Mouse (Mus musculus): Measurements from ENCODE around the gene Prrt1. TPM values are rescaled to one million over a fixed set of nuclear protein-coding genes. Genes with fewer than 3 reads are reported as not detected.
A peak's percentile ranks its signal among the peaks of the same experiment; 100 is the strongest.

Prrt1 gene
- polyA plus RNA-seq, 1 experiment from 2014 or later = 2.1 TPM

GRCm38 (mm10) chr17:34623161-34623560 is 6.2 kb upstream of the Prrt1 start:
- Histone ChIP-seq H3K27me3 (ENCODE audit: control insufficient read depth, insufficient read depth, low read length) (no peaks in the 10 kb centered on the region), H3K9ac (ENCODE audit: low read length) (no peak overlapping the region), H3K9me3 (replicated peaks; ENCODE audit: control insufficient read depth, low read length) (no peaks in the 10 kb centered on the region), H3K4me1 (ENCODE audit: control insufficient read depth, insufficient read depth, low read length) (peaks cover 9% of the 10 kb centered on the region), H3K27ac (ENCODE audit: low read length) (no peak overlapping the region), H3K4me2 (ENCODE audit: low read depth, low read length) (no peak overlapping the region), H3K36me3 (ENCODE audit: control insufficient read depth, insufficient read depth) (peaks cover 18% of the 10 kb centered on the region), H3K4me3 (ENCODE audit: low read length) (no peak overlapping the region)
- no peak for ATAC-seq (replicated peaks; ENCODE audit: extremely low read depth, insufficient read depth, low FRiP score)
- WGBS = 84% methylated on average over 9 of the region's 9 CpGs

- 91% methylated on average over 3 of the region's 3 CpGs for WGBS
- peaks cover 14% of the 10 kb centered on the region for H3K36me3 ChIP-seq (ENCODE audit: control insufficient read depth, insufficient read depth)
- no peak for ATAC-seq (replicated peaks; ENCODE audit: extremely low read depth, insufficient read depth, low FRiP score)
Observed at GRCm38 (mm10) chr17:34624981-34625380, 4.4 kb upstream of the Prrt1 start.

GRCm38 (mm10) chr17:34626062-34626772 is 3.1 kb upstream of the Prrt1 start:
- Histone ChIP-seq H3K4me3 (ENCODE audit: low read length) (peak overlapping the region; percentile 83), H3K9ac (ENCODE audit: low read length) (peak overlapping the region; percentile 84), H3K4me1 (ENCODE audit: control insufficient read depth, insufficient read depth, low read length) (peaks cover 26% of the 10 kb centered on the region), H3K27me3 (ENCODE audit: control insufficient read depth, insufficient read depth, low read length) (peaks cover 15% of the 10 kb centered on the region), H3K27ac (ENCODE audit: low read length) (peak overlapping the region; percentile 96), H3K9me3 (replicated peaks; ENCODE audit: control insufficient read depth, low read length) (no peaks in the 10 kb centered on the region), H3K4me2 (ENCODE audit: low read depth, low read length) (peak overlapping the region; percentile 78), H3K36me3 (ENCODE audit: control insufficient read depth, insufficient read depth) (peaks cover 12% of the 10 kb centered on the region)
- 49% methylated on average over 16 of the region's 16 CpGs for WGBS
- ATAC-seq (replicated peaks; ENCODE audit: extremely low read depth, insufficient read depth, low FRiP score) = no peak

More at GRCm38 (mm10) chr17:34624981-34625380, 4.4 kb upstream of the Prrt1 start:
- Histone ChIP-seq H3K9ac (ENCODE audit: low read length) (no peak overlapping the region), H3K9me3 (replicated peaks; ENCODE audit: control insufficient read depth, low read length) (no peaks in the 10 kb centered on the region), H3K4me3 (ENCODE audit: low read length) (no peak overlapping the region), H3K4me1 (ENCODE audit: control insufficient read depth, insufficient read depth, low read length) (peaks cover 21% of the 10 kb centered on the region), H3K27me3 (ENCODE audit: control insufficient read depth, insufficient read depth, low read length) (peaks cover 3% of the 10 kb centered on the region), H3K4me2 (ENCODE audit: low read depth, low read length) (no peak overlapping the region), H3K27ac (ENCODE audit: low read length) (no peak overlapping the region)

DNA sequence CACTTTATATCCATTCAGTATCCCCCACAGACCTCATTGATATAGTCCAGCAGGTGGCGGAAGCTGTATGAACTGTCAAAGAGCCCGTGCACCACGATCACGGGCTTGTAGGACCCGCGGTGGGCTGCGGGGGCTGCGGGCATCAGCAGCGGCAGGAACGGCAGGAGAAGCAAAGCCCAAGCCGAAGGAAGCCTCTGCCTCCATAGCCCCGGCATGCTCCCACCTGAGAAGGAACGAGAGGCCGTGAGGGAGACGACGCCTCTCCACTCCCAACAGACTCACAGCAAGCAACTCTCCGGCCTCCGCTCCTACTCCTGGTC is 2.6 kb upstream of the Prrt1 start:
- Histone ChIP-seq H3K9me3 (replicated peaks; ENCODE audit: control insufficient read depth, low read length) (no peaks in the 10 kb centered on the region), H3K36me3 (ENCODE audit: control insufficient read depth, insufficient read depth) (peaks cover 9% of the 10 kb centered on the region), H3K4me2 (ENCODE audit: low read depth, low read length) (peak overlapping the region; percentile 78), H3K4me1 (ENCODE audit: control insufficient read depth, insufficient read depth, low read length) (peaks cover 26% of the 10 kb centered on the region), H3K4me3 (ENCODE audit: low read length) (peak overlapping the region; percentile 83), H3K27ac (ENCODE audit: low read length) (peak overlapping the region; percentile 96), H3K27me3 (ENCODE audit: control insufficient read depth, insufficient read depth, low read length) (peaks cover 20% of the 10 kb centered on the region), H3K9ac (ENCODE audit: low read length) (peak overlapping the region; percentile 84)
- WGBS = under 1% methylated on average over 18 of the region's 18 CpGs
- ATAC-seq (replicated peaks; ENCODE audit: extremely low read depth, insufficient read depth, low FRiP score) = 0 out of 2 replicates have a peak, but pooled peaks have one; percentile 15

- H3K36me3 ChIP-seq (ENCODE audit: control insufficient read depth, insufficient read depth) = peaks cover 7% of the 10 kb centered on the region
- peak overlapping the region; percentile 83 for H3K4me3 ChIP-seq (ENCODE audit: low read length)
- H3K4me1 ChIP-seq (ENCODE audit: control insufficient read depth, insufficient read depth, low read length) = peaks cover 28% of the 10 kb centered on the region
- peaks cover 22% of the 10 kb centered on the region for H3K27me3 ChIP-seq (ENCODE audit: control insufficient read depth, insufficient read depth, low read length)
- WGBS = under 1% methylated on average over 42 of the region's 45 CpGs
- H3K9me3 ChIP-seq (replicated peaks; ENCODE audit: control insufficient read depth, low read length) = no peaks in the 10 kb centered on the region
- peak; percentile 82 for ATAC-seq (replicated peaks; ENCODE audit: extremely low read depth, insufficient read depth, low FRiP score)
- H3K27ac ChIP-seq (ENCODE audit: low read length) = peak overlapping the region; percentile 96
- peak overlapping the region; percentile 84 for H3K9ac ChIP-seq (ENCODE audit: low read length)
- peak overlapping the region; percentile 78 for H3K4me2 ChIP-seq (ENCODE audit: low read depth, low read length)
Observed at GRCm38 (mm10) chr17:34627093-34627942, 2.0 kb upstream of the Prrt1 start.

DNA sequence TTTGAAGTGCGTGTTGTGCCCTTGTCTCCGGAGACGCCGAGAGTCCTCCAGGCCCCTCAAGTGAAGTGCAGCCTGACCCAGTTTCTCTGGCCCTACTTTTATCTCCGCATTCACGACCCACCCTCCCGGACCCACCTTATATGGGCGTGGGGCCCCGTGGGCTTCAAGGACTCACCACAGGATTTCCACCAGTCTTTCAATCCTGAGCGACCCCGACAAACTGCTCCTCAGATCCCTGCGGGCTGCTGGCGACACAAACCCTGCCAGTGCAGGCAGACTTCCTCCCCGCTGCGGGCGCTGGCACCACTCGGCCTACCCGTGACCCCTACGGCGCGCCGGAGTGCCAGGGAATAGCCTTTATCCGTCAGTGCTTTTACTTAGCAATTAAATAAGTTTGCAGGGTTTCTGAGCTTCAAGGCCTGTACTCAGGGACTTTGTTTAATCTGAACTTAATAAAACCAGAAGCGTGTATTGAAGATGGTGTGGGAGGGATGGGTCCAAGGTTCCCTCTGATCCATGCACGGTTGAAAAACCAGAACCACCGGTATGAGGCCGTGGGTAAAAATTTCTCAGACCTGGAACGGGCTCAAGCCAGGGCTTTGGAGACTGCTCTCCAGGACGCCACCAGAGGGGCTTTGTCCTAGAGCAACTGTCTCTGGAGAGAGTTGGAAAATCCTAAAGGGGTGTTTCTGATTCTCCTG is 1.2 kb upstream of the Prrt1 start, which contains the start of gene Ppt2:
TSS of gene Ppt2 (minus strand) at position 568 of the 701 bp plus-strand sequence.
- peak within 1 kb of the TSS; percentile 78 for H3K4me2 ChIP-seq (ENCODE audit: low read depth, low read length)
- H3K27ac ChIP-seq (ENCODE audit: low read length) = peak within 1 kb of the TSS; percentile 96
- H3K9ac ChIP-seq (ENCODE audit: low read length) = peak within 1 kb of the TSS; percentile 84
- no peaks in the 10 kb centered on the region for H3K9me3 ChIP-seq (replicated peaks; ENCODE audit: control insufficient read depth, low read length)
- peaks cover 28% of the 10 kb centered on the region for H3K4me1 ChIP-seq (ENCODE audit: control insufficient read depth, insufficient read depth, low read length)
- WGBS = 4% methylated on average over 29 of the region's 29 CpGs
- H3K27me3 ChIP-seq (ENCODE audit: control insufficient read depth, insufficient read depth, low read length) = peaks cover 25% of the 10 kb centered on the region
- peak; percentile 11; the same call in 1 of the 2 replicates for ATAC-seq (replicated peaks; ENCODE audit: extremely low read depth, insufficient read depth, low FRiP score)
- peak within 1 kb of the TSS; percentile 83 for H3K4me3 ChIP-seq (ENCODE audit: low read length)
- H3K36me3 ChIP-seq (ENCODE audit: control insufficient read depth, insufficient read depth) = peaks cover under 1% of the 10 kb centered on the region; the same call in 1 of the 2 replicates

DNA sequence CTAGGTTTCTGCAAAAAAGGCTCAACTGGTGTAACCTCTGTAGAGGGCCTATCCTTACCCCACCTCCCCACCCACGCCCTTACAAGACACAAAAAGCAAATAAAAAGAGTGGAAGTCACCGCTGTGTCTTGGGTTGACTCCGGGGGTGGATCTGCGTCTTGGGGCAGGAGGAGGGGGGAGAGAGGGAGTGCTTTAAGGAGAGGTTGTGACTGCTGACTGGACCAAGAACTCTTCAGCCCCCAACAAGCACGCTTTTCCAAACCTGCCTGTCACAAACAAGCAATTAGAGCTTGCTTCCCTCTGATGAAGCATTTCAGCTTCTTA is 727 bp upstream of the Prrt1 start:
- 51% methylated on average over 5 of the region's 5 CpGs for WGBS
- Histone ChIP-seq H3K4me3 (ENCODE audit: low read length) (peak overlapping the region; percentile 83; the same call in 1 of the 2 replicates), H3K36me3 (ENCODE audit: control insufficient read depth, insufficient read depth) (no peaks in the 10 kb centered on the region), H3K9ac (ENCODE audit: low read length) (peak overlapping the region; percentile 84), H3K4me1 (ENCODE audit: control insufficient read depth, insufficient read depth, low read length) (peaks cover 28% of the 10 kb centered on the region), H3K27me3 (ENCODE audit: control insufficient read depth, insufficient read depth, low read length) (peaks cover 31% of the 10 kb centered on the region), H3K27ac (ENCODE audit: low read length) (peak overlapping the region; percentile 96), H3K4me2 (ENCODE audit: low read depth, low read length) (peak overlapping the region; percentile 78), H3K9me3 (replicated peaks; ENCODE audit: control insufficient read depth, low read length) (no peaks in the 10 kb centered on the region)
- ATAC-seq (replicated peaks; ENCODE audit: extremely low read depth, insufficient read depth, low FRiP score) = no peak

DNA sequence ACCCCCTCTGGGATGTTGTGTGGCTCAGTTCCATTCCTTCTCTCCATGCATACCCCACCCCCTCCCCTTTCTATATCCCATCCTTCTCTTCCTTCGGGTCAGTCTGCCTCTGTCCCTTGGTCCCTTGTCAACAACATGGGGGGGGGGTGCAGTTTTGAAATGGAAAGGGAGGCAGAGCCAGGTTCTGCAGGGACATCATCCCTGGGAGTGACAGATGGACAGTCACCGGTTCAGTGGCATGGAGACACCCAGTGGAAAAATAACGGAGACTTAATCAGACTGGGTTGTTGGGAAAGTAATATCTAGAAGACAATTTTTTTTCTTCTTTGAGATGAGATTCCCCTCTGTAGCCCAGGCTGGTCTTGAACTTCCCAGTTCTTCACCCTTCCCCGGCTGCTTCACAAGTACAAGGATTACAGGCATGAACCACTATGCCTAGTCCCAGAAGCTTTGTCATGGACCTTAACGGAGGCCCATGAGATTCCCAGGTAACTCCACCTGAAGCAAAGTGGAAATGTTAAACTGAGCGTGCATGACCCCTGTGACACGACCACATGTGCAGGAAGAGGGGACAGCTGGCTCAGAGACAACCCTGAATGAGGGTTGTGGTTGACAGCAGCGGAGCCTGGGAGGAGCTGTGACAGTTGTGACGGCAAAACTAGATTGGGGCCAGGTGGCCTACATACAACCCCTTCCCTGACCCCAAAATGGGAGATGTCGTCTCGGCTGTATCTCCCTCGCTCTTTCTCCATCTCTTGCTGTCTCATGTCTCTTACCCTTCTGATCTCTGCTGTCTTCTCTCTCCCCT is 667 bp downstream of the Prrt1 start:
- Histone ChIP-seq H3K4me1 (ENCODE audit: control insufficient read depth, insufficient read depth, low read length) (peaks cover 28% of the 10 kb centered on the region), H3K27ac (ENCODE audit: low read length) (peak overlapping the region; percentile 30; the same call in 1 of the 2 replicates), H3K4me3 (ENCODE audit: low read length) (peak overlapping the region; percentile 47), H3K36me3 (ENCODE audit: control insufficient read depth, insufficient read depth) (no peaks in the 10 kb centered on the region), H3K4me2 (ENCODE audit: low read depth, low read length) (peak overlapping the region; percentile 78), H3K27me3 (ENCODE audit: control insufficient read depth, insufficient read depth, low read length) (peaks cover 31% of the 10 kb centered on the region), H3K9ac (ENCODE audit: low read length) (no peak overlapping the region), H3K9me3 (replicated peaks; ENCODE audit: control insufficient read depth, low read length) (no peaks in the 10 kb centered on the region)
- ATAC-seq (replicated peaks; ENCODE audit: extremely low read depth, insufficient read depth, low FRiP score) = no peak
- 27% methylated on average over 12 of the region's 12 CpGs for WGBS
